Mouse (Mus musculus) ES-E14 (cell line): ENCODE results near the gene Dab2. TPM values are rescaled to one million over a fixed set of nuclear protein-coding genes. Genes with fewer than 3 reads are reported as not detected.

Experiments used
- DNase-seq: peaks from one replicate; pipeline ENCODE4 v3.0.0-alpha.2; 2013; ENCODE audit warnings: low read depth, low spot score
- H3K27ac ChIP-seq: 2 replicates; pipeline ENCODE4 v1.5.1; 2012; ENCODE audit warnings: low read depth, mild to moderate bottlenecking, low read length, moderate library complexity, mixed read lengths; ENCODE audit not compliant: poor library complexity, insufficient read depth, severe bottlenecking
- H3K36me3 ChIP-seq: 2 replicates; pipeline ENCODE4 v1.6.1; 2012; ENCODE audit warnings: mild to moderate bottlenecking, low read length, moderate library complexity, mixed read lengths; ENCODE audit not compliant: control insufficient read depth, poor library complexity, insufficient read depth, severe bottlenecking
- H3K4me1 ChIP-seq, 2 experiments: fragments of 150-350 bp in 1 of 2; sonication (generic) in 1 of 2; 2 replicates each; pipeline ENCODE4 v1.6.1; 2012; ENCODE audit warnings: low read length in 2 of 2, mild to moderate bottlenecking in 1 of 2, mixed read lengths in 1 of 2; ENCODE audit not compliant: control insufficient read depth in 2 of 2, insufficient read depth in 2 of 2, poor library complexity in 1 of 2
- H3K4me3 ChIP-seq, 2 experiments: fragments of 150-350 bp in 1 of 2; sonication (generic) in 1 of 2; 2 replicates each; pipeline ENCODE4 v1.5.1; 2012; ENCODE audit warnings: low read length in 2 of 2, low read depth in 1 of 2, mild to moderate bottlenecking in 1 of 2, mixed read lengths in 1 of 2; ENCODE audit not compliant: insufficient read depth in 1 of 2, poor library complexity in 1 of 2, severe bottlenecking in 1 of 2
- H3K9ac ChIP-seq: 2 replicates; pipeline ENCODE4 v1.6.1; 2012; ENCODE audit warnings: low read depth, mild to moderate bottlenecking, low read length, mixed read lengths; ENCODE audit not compliant: poor library complexity, insufficient read depth, severe bottlenecking
- H3K9me3 ChIP-seq: fragments of 150-350 bp; sonication (generic); 2 replicates; pipeline ENCODE4 v1.6.1; 2012; ENCODE audit warnings: low read depth, mild to moderate bottlenecking, low read length; ENCODE audit not compliant: control insufficient read depth, insufficient read depth
- CHD2 ChIP-seq: IDR thresholded peaks from 2 replicates; pipeline ENCODE4 v1.6.1; 2014; ENCODE audit warnings: mild to moderate bottlenecking, low read depth, low read length, inconsistent platforms
- HCFC1 ChIP-seq: IDR thresholded peaks from 2 replicates; pipeline ENCODE4 v1.6.1; 2012; ENCODE audit warnings: low read length, inconsistent platforms, borderline replicate concordance; ENCODE audit not compliant: insufficient read depth
- MAFK ChIP-seq: IDR thresholded peaks from 2 replicates; pipeline ENCODE4 v1.6.1; 2014; ENCODE audit warnings: mild to moderate bottlenecking, low read depth, low read length, inconsistent platforms; ENCODE audit not compliant: insufficient read depth
- ZC3H11A ChIP-seq: IDR thresholded peaks from 2 replicates; pipeline ENCODE4 v1.6.1; 2012; ENCODE audit warnings: low read depth, mild to moderate bottlenecking, inconsistent platforms, low read length, borderline replicate concordance
- ZNF384 ChIP-seq: IDR thresholded peaks from 2 replicates; pipeline ENCODE4 v1.6.1; 2012; ENCODE audit warnings: low read depth, low read length, inconsistent platforms
- in situ Hi-C, 2 experiments: fragments of 600-800 bp; cut with MboI; formaldehyde crosslinking; loops; one replicate each; pipeline ENCODE4 v1.15.1; 2025; ENCODE audit warnings: low sequenced_read_pairs in 2 of 2, inconsistent platforms in 1 of 2; ENCODE audit not compliant: unreplicated experiment in 2 of 2
- total RNA-seq: library from RNA; depleted of rRNA; stranded (reverse); fragments of 300-350 nt; gene quantifications from 2 replicates; pipeline ENCODE4 v1.2.3, GENCODE M21; 2012

The Dab2 gene
- total RNA-seq, 1 experiment, result 11.5 TPM

GRCm38 (mm10) chr15:6386159-6386951 lies 86.8 kb downstream of the Dab2 start:
- H3K36me3 ChIP-seq, result no peaks in the 10 kb centered on the region
- peak overlapping the region; percentile 60 to 72 for H3K4me3 ChIP-seq
- H3K4me1 ChIP-seq, result no peaks in the 10 kb centered on the region
- peak; percentile 51 for DNase-seq
- TF ChIP-seq ZNF384 (no peak), ZC3H11A (no peak), CHD2 (no peak), MAFK (no peak), HCFC1 (no peak)
- in situ Hi-C loops, result no loop called here
- no peak overlapping the region for H3K27ac ChIP-seq
- no peaks in the 10 kb centered on the region for H3K9me3 ChIP-seq
- peak overlapping the region; percentile 67 for H3K9ac ChIP-seq

- H3K9ac ChIP-seq, result 0 out of 2 replicates have a peak overlapping the region, but pooled peaks have one; percentile 67
- peak overlapping the region; percentile 60 to 72 for H3K4me3 ChIP-seq
- TF ChIP-seq ZNF384, result no peak
- DNase-seq, result no peak
- no peaks in the 10 kb centered on the region for H3K36me3 ChIP-seq
- no peak overlapping the region for H3K27ac ChIP-seq
- no peaks in the 10 kb centered on the region for H3K9me3 ChIP-seq
- no peaks in the 10 kb centered on the region for H3K4me1 ChIP-seq
- in situ Hi-C loops, result no loop called here
Measured at GRCm38 (mm10) chr15:6386961-6387728, 87.6 kb downstream of the Dab2 start.

GRCm38 (mm10) chr15:6387729-6388070 lies 88.1 kb downstream of the Dab2 start:
- Histone ChIP-seq H3K27ac (no peak overlapping the region), H3K36me3 (no peaks in the 10 kb centered on the region), H3K9me3 (no peaks in the 10 kb centered on the region), H3K9ac (no peak overlapping the region), H3K4me1 (no peaks in the 10 kb centered on the region), H3K4me3 (no peak overlapping the region; a peak in 1 of 4 replicates)
- TF ChIP-seq ZNF384 (no peak), CHD2 (no peak), HCFC1 (no peak), MAFK (no peak)
- no peak for DNase-seq
- in situ Hi-C loops, result no loop called here

GRCm38 (mm10) chr15:6388146-6388545 lies 88.6 kb downstream of the Dab2 start:
- in situ Hi-C loops, result no loop called here
- no peak overlapping the region for H3K9ac ChIP-seq
- H3K4me3 ChIP-seq, result no peak overlapping the region
- no peak for TF ChIP-seq MAFK
- TF ChIP-seq CHD2, result no peak
- TF ChIP-seq HCFC1, result no peak
- no peak for TF ChIP-seq ZC3H11A
- no peak for TF ChIP-seq ZNF384
- H3K9me3 ChIP-seq, result no peaks in the 10 kb centered on the region
- no peaks in the 10 kb centered on the region for H3K4me1 ChIP-seq
- H3K36me3 ChIP-seq, result no peaks in the 10 kb centered on the region
- no peak for DNase-seq
- H3K27ac ChIP-seq, result no peak overlapping the region
